Mouse (Mus musculus) ES-Bruce4 (cell line): ENCODE measurements around the gene Eif4g3.

Experiments used
- CTCF ChIP-seq: IDR thresholded peaks from one replicate; pipeline ENCODE4 v1.8.1; 2011; ENCODE audit warnings: low read depth, low read length
- EP300 ChIP-seq: IDR thresholded peaks from 2 replicates; pipeline ENCODE4 v1.6.1; 2011; ENCODE audit warnings: low read depth, low read length; ENCODE audit not compliant: insufficient read depth

DNA sequence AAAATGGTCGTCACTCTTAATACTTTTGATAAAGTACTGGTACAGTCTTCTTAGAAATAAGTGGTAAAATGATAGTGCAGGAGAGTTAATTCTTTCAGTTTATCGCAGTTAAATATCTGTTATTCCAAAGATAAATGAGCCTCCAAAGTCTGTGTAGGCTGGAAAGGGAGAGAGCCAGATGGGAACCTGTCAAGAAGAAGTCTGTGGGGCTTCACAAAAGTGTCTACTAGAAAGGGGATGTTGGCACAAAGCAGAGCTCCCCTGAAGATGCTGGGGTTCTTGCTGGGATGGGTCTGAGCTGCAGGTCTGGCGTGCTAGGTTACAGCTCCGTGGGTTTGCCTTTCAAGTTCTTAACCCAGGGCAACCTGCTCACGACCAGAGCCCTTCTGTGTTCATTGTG lies 199.7 kb downstream of the Eif4g3 start:
- TF ChIP-seq EP300 (no peak), CTCF (no peak)
